Mouse (Mus musculus) megakaryocyte, adult 5-6 weeks (primary cell): ENCODE measurements around the gene Exoc3. TPM values are rescaled to one million over a fixed set of nuclear protein-coding genes. Genes with fewer than 3 reads are reported as not detected.
A peak's percentile ranks its signal among the peaks of the same experiment; 100 is the strongest.

ENCODE experiments used
- ATAC-seq: 2 replicates; pipeline ENCODE4 v1.8.0; 2016; ENCODE audit warnings: mild to moderate bottlenecking, inconsistent platforms; ENCODE audit not compliant: poor library complexity, severe bottlenecking
- total RNA-seq, 2 experiments: library from RNA; stranded (forward) in 1 of 2; stranded (reverse) in 1 of 2; fragments of 153-499, 151-499 nt in 1 of 2; fragments of 221-1000, 200-1000 nt in 1 of 2; gene quantifications; 2 replicates each; pipeline versions ENCODE4 v1.2.3 to v1.2.4; 2015 to 2017

The Exoc3 gene
- total RNA-seq (2015) = 29.4 and 36.1 TPM in 2 replicates
- total RNA-seq (2017) = 51.0 and 52.6 TPM in 2 replicates

DNA sequence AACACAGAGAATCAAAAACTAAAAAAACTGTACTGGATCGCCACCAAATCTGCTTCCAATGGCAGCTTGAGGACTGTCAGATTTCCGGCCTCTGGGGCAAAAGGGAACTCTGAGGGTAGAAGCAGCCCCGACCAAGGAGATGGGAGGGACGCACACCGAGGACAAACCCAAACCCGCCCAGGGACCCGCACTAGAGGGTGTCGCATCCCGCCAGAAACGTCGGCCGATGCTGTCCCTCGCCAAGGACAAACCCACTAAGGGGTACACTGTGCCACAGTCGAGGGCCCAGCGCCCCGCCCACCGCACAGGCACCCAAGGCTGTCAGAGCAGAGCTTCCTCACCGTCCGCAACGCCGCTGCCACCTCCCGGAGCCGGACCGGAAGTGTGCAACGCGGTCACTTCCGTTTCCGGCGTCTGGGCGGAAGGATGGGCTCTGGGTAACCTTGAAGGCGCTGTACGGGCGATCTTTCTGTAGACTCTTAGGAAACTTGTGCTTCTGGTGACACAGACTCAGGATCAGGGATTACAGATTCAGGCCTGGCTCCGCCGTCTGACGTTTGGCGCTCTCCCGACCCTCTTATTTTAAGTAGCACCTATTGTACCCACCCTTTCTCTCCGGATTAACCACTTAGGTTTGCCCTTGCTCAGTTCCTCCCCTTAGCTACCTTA is at the start of gene Exoc3:
Exoc3 (minus strand) TSS at position 416 of the 669 bp plus-strand sequence.
- peak; percentile 98 for ATAC-seq

DNA sequence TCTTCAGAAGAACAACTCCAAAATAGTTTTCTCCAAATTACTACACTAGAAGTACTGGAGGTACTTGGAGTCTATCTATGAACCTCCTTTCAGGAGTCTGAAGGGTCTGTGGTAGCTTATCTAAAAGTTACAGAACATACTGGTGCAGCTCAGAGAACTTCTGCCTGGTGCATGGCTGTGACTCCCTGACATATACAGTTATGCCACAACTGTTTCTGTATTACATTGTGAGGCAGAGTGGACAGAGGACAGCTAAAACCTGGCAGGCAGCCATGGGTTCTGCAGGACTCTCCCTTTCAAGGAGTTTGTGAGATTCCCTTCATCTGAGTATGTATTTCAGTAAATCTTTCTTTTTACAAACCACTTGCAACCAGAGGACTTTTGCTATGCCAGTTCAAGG is 38.0 kb upstream of the Exoc3 start:
- ATAC-seq = no peak

DNA sequence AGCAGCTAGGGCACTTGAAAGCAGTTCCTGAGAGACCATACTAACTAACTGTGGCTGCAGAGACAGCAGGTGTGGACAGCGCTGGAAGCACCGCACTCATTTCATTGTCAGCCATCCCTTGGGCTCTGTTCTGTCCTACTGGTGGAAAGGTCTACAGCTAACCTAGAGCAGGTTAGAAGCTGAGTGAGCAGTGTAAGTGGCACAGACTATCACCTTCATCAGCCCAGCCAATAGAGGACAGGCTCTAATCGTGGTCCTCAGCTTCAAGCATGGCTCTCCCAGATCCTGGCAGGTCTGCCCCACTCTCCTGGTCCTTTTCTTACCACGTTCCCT is 37.3 kb upstream of the Exoc3 start:
- no peak for ATAC-seq

DNA sequence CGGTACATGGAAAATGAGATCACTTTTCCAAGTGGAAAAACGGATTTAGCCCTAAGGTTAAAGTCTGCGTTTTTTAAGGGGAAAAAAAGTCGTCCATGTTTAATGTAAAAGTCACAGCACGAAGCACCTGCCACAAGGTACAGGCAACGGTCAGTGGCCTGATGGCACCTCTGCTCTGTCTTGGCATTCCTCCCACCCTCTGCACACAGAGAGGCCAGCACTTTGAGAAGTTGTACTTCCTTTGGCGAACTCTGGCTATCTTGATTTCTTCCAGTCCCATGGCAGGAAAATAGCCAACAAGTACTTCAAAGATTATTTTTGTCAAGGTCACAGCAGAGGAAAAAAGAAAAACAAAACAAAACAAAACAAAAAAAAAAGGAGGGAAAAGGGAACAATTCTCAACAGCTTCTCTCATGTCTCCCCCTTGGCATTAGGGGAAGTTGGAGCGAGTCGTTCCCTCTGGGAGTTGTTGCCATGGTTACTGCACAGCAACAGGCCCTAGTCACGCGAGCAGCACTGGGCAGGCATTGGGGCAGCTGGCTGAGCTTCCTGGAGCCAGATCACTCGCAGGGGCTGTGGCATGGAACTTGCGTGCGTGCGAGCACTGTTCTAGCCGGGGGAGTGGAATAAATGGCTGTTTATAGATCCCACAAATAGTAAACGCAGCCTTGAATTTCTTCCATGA is 36.8 kb upstream of the Exoc3 start:
- ATAC-seq = peak; percentile 52

DNA sequence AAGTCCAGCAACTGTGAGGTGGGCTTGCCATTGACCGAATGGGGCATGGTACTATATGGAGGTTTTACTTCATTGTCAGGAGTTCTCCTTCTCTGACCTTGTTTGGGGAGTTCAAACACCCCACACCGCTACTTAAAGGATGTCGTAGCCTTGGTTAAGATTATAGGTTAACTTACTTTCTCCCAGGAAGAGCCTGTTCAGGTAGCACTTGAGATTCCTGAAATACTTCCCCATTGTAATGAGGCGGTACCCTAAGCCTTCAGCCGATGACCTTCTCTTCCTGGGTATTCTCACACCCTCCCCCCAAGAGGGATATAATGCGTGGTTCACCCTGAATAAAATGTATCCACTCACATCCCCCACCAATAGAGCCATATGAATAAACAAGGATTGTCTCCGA is 29.0 kb upstream of the Exoc3 start:
- no peak for ATAC-seq

DNA sequence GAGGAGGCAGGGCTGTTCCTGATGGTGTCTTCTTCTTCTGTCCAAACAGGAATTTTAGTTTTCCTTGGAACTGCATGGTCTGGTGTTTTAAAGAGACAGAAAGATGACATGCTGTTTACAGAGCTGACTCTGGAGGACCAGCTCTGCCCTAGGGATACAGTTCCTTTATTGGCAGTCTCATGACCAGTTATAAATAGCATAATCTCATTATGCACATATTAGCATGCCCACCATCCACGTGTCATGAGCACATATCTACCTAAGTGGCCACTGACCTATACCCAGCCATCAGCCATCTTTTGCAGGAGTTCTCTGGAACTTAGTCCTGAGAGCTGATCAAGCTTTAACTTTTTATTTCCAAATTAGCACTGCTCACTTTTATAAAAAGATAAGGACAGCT is 12.1 kb upstream of the Exoc3 start:
- no peak for ATAC-seq

DNA sequence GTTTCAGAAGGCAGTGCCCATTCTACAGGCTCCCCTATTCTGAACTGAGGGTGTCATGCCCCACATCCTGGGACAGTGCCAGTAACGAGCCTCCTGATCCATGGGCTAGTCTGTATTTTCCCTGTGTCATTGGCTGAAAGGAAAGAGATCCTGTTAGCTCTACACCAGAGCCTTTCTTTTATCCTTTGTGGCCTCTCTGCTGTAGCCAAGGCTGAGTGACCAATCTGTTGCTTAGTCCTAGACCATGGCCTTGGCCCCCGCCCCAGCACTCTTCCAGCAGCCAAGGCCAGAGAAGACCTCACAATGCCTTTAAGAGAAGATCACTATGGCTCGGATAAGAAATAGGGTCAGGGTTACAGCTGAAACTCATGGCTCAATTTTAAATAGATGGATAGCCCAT is 9.9 kb upstream of the Exoc3 start:
- no peak for ATAC-seq

DNA sequence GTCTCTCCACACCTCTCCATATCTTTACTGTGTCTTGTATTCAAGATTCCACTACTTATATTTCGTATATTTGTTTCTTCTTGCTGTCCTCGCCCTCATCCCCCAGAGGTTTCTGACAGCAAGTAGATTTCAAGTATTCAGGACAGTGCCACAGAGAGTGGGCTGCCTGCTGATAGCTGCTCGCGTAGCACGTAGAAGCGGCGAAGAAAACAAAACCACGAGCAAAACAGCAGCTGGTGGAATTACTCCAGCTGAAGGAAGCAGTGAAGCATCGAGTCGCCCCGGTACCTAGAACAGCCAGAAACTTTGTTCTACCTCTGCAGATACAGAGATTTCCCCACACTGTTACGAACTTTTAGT is 434 bp upstream of the Exoc3 start:
- ATAC-seq = peak; percentile 21

DNA sequence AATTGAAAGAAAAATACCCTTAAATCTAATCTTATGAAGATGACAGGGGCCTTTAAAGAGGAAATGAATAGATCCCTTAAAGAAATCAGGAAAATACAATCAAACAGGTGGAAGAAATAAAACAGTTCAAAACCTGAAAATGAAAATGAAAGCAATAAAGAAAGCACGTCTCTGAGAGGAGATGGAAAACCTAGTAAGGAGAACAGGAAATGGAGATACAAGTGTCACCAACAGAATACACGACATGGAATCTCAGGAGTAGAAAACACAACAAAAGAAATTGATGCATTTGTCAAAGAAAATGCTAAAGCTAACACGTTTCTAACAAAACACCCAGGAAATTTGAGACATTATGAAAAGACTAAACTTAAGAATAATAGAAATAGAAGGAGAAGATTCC is 12.1 kb downstream of the Exoc3 start:
- ATAC-seq = no peak

DNA sequence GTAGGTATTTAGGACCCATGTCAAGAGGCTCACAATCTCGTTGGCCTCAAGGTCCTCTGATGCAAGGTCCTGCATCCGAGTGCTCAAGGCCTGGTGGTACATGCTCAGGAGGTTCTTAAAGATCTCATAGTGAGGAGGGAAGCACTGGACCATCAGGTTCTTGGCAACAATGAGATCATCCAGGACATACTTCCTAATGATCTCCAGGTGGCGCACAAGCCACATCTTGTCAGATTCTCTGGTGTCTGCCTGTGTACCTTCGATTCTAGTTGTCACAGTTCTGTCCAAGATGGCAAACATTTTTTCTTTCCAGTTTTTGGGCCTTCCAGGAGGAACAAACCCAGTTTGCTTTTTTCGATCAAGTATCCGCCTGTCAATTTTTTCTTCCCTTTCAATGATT is 15.9 kb downstream of the Exoc3 start:
- peak; percentile 79 for ATAC-seq

DNA sequence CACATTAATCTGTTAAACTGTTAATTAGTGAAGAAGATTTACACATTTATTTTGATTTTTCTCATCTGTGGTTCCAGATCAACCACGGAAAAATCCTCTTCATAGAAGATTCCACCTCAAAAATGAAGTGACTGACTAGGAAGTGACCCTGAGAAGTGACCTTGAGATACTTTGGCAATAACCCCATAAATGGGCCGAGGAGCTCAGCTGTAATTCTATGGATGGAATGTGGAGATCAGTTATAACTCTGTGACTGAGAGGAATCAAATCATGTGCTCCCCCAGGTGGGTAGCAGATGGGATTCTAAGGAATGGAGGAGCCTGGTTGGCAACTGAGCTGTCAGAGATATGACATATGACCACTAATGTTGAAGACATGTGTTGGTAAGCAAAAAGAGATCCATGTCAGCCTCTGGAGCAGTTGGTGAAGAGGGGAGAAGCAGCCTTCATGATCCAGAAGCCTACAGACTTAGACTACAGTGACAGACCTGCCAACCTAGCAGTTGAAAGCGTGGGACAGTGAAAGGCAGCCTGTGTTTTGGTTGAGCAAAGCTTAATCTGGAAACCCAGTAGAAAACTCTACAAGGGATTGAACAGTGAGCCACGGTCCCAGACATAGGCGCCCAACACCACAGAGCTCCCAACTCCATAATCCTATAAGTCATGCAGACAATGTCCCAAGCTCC is 25.4 kb downstream of the Exoc3 start:
- no peak for ATAC-seq

DNA sequence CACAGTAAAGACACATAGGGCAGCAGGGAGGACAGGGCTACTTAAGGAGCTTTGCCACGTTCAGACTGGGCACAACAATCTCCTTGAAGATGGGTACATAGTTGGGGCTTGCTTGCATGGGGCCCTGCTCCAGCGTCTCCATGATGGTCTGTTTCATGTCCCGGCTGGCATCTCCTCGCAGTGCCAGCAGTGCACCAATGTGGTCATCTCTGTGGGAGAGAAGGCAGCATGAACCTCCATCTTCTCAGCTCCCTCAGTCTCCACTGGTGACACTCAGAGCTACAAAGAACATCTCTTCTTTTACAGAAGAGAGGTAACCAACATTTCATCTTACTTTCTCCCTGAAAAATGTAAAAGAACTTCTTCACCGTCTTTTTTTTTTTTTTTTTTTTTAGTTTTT is 36.5 kb downstream of the Exoc3 start:
- no peak for ATAC-seq

DNA sequence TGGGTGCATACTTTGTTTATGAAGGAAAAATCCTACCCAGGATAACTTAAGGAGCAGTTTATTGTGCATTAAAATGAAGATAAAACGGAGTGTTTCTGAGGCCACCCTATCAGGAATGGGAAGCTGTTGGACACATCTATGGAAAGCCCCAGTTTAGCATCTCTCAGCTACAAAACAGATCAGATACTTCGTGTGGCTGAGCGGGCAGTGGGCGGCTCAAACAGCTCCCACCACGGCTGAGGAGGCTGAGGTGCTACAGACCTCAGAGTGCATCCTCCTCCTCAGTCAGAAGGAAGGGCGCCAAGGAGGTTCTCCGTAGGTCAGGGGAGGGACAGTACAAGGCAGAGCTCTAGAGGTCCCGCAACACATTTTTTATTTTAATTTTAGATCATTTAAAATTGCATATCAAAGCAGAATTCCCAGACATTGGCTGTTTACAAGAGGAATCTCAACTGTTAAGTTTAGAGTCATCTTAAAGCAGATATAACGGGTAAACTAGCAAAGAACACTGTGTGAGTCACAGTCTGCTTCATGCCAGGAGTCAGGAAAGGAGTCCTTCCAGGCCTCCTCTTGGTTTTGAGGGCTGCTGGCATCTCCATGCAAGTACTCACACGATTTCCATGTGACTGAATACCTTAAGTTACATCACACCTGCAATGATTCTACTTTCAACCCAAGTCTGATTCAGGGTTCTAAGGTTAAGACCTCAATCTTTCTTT is 38.9 kb downstream of the Exoc3 start:
- no peak for ATAC-seq

DNA sequence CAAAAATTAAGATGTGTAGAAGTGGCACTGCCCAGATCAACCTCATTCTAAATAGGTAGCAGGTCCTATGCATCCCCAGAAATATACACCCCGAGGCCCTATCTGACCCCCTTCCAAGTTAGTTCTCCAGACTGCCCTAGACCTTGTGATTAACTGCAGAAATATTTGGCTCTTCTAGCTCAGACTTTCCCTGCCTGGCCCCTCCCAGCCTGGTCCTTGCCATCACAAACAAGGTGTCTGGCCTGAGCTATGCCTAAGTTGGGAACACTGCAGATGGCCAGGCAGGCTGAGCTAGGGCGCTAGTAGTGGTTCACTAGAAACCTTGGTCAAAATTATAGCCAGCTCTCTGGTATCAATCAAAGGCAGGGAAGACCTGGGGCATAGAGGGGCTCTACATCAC is 41.0 kb downstream of the Exoc3 start:
- ATAC-seq = no peak

DNA sequence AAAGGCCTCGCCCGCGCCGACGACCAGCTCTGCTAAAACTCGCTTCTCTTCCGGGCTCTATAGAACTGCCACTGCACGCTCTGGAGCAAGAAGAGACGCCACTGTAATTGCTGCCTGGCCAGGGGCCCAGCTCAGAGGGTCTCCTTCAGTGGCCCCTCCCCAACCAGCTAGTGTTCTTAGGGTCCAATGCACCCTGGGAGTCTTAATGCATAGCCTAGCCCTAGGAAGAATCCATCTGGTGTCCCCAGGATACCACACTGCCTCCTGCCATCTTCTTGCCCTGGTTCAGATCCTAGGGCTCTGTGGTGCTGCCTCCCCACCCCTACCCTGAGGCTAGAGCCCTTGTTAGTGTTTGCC is 41.5 kb downstream of the Exoc3 start:
- peak; percentile 39 for ATAC-seq

DNA sequence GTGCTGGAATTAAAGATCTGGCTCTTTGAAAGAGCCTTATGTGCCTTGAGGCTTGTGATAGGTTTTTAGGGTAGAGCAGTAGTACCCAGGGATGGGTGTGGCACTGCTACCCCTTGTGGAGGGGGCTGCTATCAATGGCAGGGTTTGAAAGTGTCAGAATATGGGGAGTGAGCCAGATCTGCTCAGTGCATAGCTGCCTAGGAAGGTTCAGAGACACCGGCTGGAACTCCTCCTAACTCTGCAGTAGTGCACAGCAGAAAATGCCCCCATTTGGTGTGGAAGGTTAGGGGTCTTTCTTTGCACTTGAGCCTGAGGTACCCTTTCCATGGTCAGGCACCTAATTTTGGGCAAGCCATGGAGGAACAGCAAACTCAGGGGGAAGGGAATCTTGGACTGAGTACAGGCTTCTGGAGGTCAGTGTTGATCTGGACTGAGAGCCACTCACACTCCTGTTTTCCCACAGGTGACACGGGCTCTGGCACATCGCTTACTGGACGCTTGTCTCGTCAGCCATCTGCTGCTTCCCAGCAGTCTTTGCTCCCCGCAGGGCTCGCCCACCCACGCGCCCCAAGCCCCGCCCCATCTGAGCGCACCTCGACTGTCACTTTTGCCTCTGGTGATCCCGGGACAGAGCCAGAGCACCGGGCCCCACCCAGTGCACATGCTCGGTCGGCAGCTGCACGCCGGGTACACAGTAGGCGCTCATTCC is 42.0 kb downstream of the Exoc3 start:
- peak; percentile 73 for ATAC-seq

DNA sequence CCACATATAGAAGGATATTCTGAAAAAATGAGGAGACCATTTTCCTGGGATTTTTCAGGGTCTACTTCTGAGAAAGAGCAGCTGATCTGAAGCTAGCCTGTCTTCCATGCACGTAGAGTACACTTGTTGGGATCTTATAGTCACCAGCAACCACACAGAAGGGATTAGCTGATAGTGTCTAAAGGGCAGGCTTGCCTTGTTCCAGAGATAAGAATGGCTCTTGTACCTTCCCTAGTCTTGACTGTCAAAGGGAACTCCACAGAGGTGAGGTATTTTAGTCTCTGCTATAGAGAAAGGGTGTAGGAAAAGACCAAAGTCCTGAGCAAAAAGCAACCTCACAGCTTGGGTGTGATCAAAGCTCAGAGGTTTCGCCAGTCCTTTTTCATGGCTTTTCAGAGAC is 61.2 kb downstream of the Exoc3 start:
- no peak for ATAC-seq

DNA sequence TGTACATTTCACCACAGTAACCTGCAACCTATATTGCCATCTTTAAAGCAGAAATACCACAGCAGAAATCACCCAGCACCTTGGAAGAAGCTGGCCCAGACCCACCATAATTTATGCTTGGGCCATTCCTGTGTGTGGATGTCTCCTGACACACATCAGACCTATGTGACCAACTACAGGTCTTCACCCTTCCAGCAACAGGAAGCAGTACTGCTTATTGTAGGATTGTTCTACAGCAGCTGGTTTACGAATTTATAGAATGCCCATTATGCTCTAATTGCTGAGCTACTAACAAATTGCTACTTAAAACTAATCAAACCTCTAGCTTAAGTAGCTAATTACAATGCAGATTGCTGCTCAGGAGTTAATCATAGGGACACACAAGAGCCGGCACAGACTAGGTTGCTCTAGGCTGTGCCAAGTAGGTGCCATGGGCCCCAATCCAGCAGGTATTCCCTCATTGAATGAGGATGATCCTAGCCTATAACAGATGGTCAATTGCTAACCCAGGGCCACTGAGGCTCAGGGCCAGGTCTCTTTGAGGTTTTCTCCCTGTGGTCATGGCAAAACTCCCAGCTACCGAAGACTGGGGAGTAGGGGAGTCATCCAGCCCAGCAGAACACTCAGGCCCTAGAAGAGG is 62.4 kb downstream of the Exoc3 start:
- no peak for ATAC-seq

DNA sequence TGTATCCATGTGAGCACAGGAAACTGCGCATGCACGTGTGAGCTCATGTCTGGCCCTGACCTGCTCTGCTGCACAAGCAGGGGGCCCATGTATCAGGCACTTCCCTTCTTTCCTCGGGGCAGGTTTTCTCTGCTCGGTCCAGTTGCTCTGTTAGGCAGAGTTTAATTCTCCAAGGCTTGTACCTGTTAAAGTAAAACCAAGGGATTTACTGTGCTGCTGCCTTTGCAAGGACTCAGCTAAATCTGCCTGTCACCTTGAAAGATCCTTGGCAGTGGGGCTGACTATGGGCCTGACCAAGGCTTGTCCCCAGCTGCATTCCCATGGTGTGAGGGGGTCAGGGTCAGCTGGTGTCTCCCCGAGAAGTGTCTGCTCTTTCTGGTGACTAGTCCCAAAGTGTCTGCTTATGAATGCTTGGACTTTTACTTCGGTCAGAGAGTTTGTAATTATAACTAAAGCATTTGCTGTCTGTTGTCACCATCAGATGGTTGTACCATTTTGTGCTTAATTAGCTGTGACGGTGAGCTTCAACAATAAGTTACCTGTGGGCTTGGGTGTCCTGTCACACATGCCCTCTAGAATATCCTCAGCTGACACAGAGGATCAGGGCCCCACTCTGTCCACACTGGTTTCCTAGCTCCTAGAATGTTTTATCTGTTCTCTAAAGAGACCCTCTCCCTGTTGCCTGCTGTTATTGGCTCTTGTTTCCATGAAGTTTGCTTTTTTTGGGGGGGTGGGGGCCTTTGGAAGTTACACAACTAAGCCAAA is 64.2 kb downstream of the Exoc3 start:
- ATAC-seq = no peak

DNA sequence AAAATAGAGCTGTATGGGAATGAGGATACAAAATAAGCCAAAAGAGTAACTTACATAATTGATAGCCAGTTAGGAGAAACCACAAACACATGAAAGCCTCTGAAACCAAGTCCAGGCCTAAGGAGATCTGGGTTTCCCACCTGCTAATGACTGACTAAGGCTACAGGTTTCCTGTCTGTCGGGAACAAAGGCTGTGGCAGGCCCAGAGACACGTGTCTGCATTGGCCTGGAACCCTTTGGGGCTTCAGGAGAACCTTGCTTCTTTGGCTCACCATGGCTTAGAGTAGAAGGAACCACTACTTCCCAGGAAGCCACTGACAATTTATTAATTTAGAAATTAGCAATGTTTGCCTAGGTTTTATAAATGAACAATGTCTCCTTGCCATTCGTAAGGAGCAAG is 65.2 kb downstream of the Exoc3 start:
- no peak for ATAC-seq
